Mouse (Mus musculus) megakaryocyte, embryonic 14.5 days (primary cell): ENCODE results near the gene Rtn4rl2.

ENCODE experiments used
- FLI1 ChIP-seq: IDR thresholded peaks from 2 replicates; pipeline ENCODE4 v1.6.1; 2012; ENCODE audit warnings: low read length, inconsistent platforms, mixed read lengths
- GATA1 ChIP-seq: IDR thresholded peaks from 3 replicates; pipeline ENCODE4 v1.6.1; 2012; ENCODE audit warnings: mixed read lengths, low read length, inconsistent platforms, borderline replicate concordance

DNA sequence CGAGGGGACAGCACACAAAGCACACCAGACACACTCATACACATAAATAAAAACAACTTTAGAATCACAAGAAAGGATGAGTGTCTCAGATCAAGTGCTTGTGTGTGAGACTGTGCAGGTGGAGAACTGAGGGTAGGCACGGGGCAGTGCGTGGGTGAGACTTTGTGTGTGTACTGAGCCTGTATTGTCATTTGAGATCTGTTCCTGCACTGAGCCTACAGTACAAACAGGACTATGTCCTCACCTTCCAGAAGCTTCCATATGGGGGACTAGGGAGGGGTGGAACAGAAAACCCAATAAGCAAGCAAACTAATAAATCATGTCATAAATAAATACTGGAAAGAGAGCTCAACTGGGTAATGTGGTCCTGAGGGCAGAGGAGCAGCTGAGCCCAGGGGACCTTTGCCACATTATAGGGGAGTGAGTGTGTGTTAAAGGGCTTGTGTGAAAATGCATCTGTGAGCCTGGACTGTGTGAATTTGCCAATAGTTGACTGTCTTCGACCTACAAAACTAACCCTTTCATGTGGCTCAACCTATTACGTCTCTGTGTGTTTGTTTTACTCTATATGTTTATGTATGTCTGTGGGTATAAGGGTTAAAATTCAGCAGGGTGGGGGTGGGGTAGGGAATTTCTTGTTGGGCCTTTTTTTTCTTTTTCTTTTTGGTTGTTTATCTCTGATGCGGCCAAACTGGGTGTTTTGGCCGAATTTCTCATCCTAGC is 35.9 kb downstream of the Rtn4rl2 start:
- TF ChIP-seq FLI1 (no peak), GATA1 (no peak)
